11 mouse cellular contexts compared by ENCODE assay signal in the genomic region with DNA sequence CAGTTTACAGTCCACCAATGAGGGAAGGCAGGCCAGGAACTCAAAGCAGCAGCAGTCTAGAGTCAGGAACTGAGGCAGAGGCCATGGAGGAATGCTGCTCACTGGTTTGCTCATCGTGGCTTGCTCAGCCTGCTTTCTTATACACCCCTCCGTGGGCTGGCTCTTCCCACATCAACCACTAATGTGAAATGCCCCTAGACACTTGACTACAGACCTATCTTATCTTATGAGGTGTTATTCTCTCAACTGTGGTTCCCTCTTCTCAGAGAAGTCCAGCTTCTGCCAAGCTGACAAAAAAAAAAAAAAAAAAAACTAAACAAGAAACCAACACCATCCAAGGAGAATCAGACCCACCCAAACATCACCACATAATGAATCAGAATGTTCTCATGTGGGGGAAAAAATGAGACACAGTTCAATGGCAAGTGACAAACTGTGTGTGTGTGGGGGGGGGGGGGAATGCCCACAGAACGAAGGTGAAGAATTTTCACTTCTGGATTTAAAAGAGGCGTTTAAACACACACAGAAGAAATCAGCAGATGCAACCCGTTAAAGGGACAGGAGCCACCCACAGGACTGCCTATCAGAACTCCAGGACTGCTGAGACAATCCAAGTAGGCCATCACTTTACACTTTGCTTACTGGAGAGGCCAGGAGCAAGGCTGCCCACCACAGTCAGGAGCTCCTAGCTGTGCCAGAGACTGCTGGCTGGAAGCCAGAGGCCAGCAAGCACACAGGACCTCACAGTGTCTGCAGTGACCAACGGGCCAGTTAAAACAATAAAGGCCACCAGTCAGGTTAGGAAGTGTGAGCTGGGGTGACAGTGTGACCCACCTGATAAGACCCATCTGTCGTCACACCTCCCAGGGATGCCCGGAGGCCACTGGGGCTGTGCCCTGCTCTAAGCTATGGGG.
DNase-seq lines count a peak whose midpoint lies in the region; ATAC-seq and TF ChIP-seq lines count a peak whose summit lies in the region.
"Had no signal": no experiment of that assay in that cellular context is flagged by ENCODE, and none has a peak within 500 bp of the region (broad histone marks: within the 10 kb centered on the region; RNA-seq: fewer than 3 reads in every experiment).

No protein-coding gene starts in this region.

- no peak overlapping the region for H3K4me3 ChIP-seq in lung, embryonic 14.5 days (ENCODE audit: low read depth, low read length)
- no peak overlapping the region for H3K4me3 ChIP-seq in liver, embryonic 12.5 days
- H3K4me3 ChIP-seq: forebrain, embryonic 10.5 days had no signal

- peak; percentile 62; the same call in 1 of the 2 replicates for ATAC-seq in lung, embryonic 14.5 days (ENCODE audit: insufficient read depth)
- ATAC-seq in liver, embryonic 12.5 days: peak; percentile 40
- ATAC-seq in CD4-positive, CD25-positive, alpha-beta regulatory T cell, adult 4 months: no peak
- ATAC-seq: intestine, embryonic 16.5 days had no signal

- no peaks in the 10 kb centered on the region for H3K4me1 ChIP-seq in lung, embryonic 14.5 days (ENCODE audit: insufficient read depth)
- H3K4me1 ChIP-seq in liver, embryonic 12.5 days: peaks cover 4% of the 10 kb centered on the region; the same call in 1 of the 2 replicates
- H3K4me1 ChIP-seq: forebrain, embryonic 10.5 days had no signal

- H3K9ac ChIP-seq in lung, embryonic 14.5 days: no peak overlapping the region
- H3K9ac ChIP-seq in liver, embryonic 12.5 days: no peak overlapping the region

- H3K9me3 ChIP-seq in lung, embryonic 14.5 days (ENCODE audit: low read depth, low read length): no peaks in the 10 kb centered on the region
- H3K9me3 ChIP-seq in liver, embryonic 12.5 days (replicated peaks): no peaks in the 10 kb centered on the region
- H3K9me3 ChIP-seq: forebrain, embryonic 10.5 days had no signal

- no peak overlapping the region for H3K4me2 ChIP-seq in lung, embryonic 14.5 days
- H3K4me2 ChIP-seq in liver, embryonic 12.5 days: no peak overlapping the region

- no peak overlapping the region for H3K27ac ChIP-seq in lung, embryonic 14.5 days (ENCODE audit: low read depth)
- no peak overlapping the region; the same call in 1 of the 2 replicates for H3K27ac ChIP-seq in liver, embryonic 12.5 days
- H3K27ac ChIP-seq: forebrain, embryonic 10.5 days had no signal

- no peak for TF ChIP-seq CTCF in lung, embryonic 14.5 days (IDR thresholded peaks at IDR 0.05; ENCODE audit: low read depth)

- no peaks in the 10 kb centered on the region for H3K27me3 ChIP-seq in lung, embryonic 14.5 days (ENCODE audit: insufficient read depth, low read length)
- H3K27me3 ChIP-seq in liver, embryonic 12.5 days (replicated peaks): no peaks in the 10 kb centered on the region

- peaks cover 4% of the 10 kb centered on the region; the same call in 1 of the 2 replicates for H3K36me3 ChIP-seq in lung, embryonic 14.5 days (ENCODE audit: insufficient read depth)
- H3K36me3 ChIP-seq in liver, embryonic 12.5 days: peaks cover 54% of the 10 kb centered on the region

- 41% methylated on average over 8 of the region's 8 CpGs for WGBS in lung, embryonic 14.5 days
- WGBS in liver, embryonic 12.5 days (ENCODE audit: insufficient replicate concordance): 56% methylated on average over 8 of the region's 8 CpGs

- DNase-seq in lung, embryonic 14.5 days: peak; percentile 59
- DNase-seq in lung, adult 18-20 months: no peak
- DNase-seq in adrenal gland, postnatal 36 days: peak; percentile 61 to 72
- DNase-seq in heart, adult 9 months (ENCODE audit: low spot score in 2 of 2): peak; percentile 53 to 56
- DNase-seq in thymus, adult 18-20 months: no peak
- no peak for DNase-seq in embryo, embryonic 10 days (ENCODE audit: low spot score)
- DNase-seq: right cerebral cortex, postnatal 14 days had no signal

Comparison
In these comparisons a context has a peak if more than half of its experiments do, and no peak if none do; other contexts are left out.
1. DNase-seq: peak in lung, embryonic 14.5 days (single experiment), adrenal gland, postnatal 36 days (2 of 2) and heart, adult 9 months (2 of 2); none in lung, adult 18-20 months (0 of 2), thymus, adult 18-20 months (0 of 2) and embryo, embryonic 10 days (single experiment).